Mouse (Mus musculus): ENCODE results near the gene Fuom.
A peak's percentile ranks its signal among the peaks of the same experiment; 100 is the strongest.

DNA sequence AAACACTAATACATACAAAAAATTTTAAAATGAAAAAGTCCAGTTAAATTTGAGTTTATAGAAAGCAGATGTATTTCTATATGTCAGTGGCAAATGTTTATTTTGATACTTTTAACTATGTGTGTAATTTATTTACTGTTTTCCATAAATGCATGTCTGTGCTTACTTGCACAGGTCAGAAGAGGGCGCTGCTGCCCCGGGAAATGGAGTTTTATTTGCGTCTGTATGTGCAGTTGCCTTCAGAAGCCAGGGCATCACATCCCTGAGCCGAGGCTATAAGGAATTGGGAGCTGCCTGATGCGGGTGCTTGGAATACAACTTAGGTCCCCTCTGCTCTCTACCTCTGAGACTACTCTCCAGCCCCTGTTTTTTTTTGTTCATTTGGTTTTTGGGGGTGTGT, 23.5 kb downstream of the Fuom start:
- peak; percentile 91 for TF ChIP-seq CTCF (IDR thresholded peaks at IDR 0.05)
- no peak for TF ChIP-seq POLR2A (IDR thresholded peaks at IDR 0.05; ENCODE audit: insufficient read depth, low read depth, low read length)

Measured in heart, adult 2 months (tissue).